Mouse (Mus musculus): ENCODE measurements at regions not wholly inside any gene's neighbourhood (a gene's known extent, or its start where the extent isn't known, plus 50 kb on each side); places are given as distances from the start of the nearest gene placed in this dataset.

DNA sequence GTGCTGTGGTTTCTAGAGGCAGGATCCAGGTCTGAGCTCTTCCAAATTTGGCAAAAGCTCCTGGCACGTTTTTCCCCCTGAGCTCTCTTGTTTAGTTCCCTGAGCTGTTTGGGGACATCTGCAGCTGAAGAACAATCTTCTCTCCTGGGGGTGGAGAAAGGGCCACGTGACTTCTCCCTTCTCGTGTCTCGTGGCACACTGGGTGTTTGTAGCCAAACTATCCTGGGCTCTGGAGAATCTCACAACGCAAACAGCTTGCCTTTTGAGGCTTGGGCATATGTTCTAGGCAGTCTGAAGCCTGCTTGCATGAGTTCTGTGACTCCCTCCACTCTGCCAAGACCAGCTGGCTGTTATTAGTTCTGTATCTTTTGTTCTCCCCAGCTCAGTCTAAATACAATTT lies 86.3 kb downstream of the Rgs2 start:
- TF ChIP-seq POLR2A (IDR thresholded peaks at IDR 0.05; ENCODE audit: low read depth, low read length) (no peak), CTCF (conservative IDR thresholded peaks at IDR 0.05; ENCODE audit: insufficient read depth, insufficient read length, low read depth, low read length) (no peak)

All from kidney, adult 2 months (tissue).